Mouse (Mus musculus): Measurements from ENCODE around the gene 1700029F12Rik.

DNA sequence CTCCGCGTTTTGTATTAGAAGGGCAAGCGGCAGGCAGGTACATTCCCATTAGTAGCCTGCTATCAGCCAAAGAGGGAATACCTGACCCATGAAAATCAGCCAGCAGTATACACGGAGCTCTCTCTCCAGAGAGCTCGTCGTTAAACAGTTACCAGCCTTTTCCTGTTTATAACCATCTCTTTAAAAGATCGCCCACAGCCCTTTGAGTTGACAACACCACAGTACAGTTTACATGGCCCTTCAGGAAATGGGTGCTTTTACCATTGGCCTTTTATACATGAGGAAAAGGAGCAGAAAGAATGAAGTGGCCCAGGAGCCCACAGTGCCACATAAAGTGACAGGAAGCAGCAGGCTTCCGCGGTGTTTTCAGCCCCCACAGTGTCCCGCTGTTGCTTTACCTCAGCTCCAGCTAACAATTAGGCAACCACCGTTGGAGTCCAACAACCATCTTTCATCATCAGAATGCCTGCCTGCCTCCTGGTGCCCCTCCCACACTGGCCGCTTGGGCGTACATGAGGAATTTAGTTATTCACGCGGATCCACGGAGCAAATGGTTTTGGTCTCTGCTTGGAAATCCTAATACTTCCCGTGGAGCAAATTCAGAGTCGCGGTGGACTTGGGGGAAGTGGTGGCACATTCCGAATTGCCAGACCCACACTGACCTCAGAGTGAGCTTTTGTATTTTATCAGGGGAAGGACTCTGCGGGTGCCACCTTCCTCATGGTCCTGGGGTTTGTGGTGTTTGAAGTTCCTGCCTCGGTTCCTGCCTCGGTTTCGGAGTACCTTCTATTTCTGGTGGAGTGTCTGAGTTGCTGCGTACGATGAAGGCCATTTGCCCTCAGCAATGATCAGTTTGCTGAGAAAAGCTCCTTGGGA lies 50.7 kb downstream of the 1700029F12Rik start:
- TF ChIP-seq EP300 (IDR thresholded peaks at IDR 0.05; ENCODE audit: low read depth) (no peak), CTCF (IDR thresholded peaks at IDR 0.05; ENCODE audit: low read depth) (no peak)

Measured in heart, postnatal 0 days (tissue).